Mouse (Mus musculus): ENCODE measurements around the gene Grik1. TPM values are rescaled to one million over a fixed set of nuclear protein-coding genes. Genes with fewer than 3 reads are reported as not detected.

Grik1 gene
- total and polyA plus RNA-seq, 2 experiments from 2014 or later, result 30.4 to 37.1 TPM

- 69% methylated on average over 2 of the region's 2 CpGs for WGBS
Measured at GRCm38 (mm10) chr16:88252676-88253075, 37.4 kb downstream of the Grik1 start.

GRCm38 (mm10) chr16:88251049-88251448, 39.0 kb downstream of the Grik1 start:
- Histone ChIP-seq H3K36me3 (ENCODE audit: insufficient read depth, low read length) (no peaks in the 10 kb centered on the region), H3K9me3 (ENCODE audit: low read length) (no peaks in the 10 kb centered on the region), H3K4me3 (ENCODE audit: low read depth, low read length) (no peak overlapping the region), H3K27ac (ENCODE audit: low read depth, low read length) (no peak overlapping the region), H3K4me2 (ENCODE audit: low read depth, low read length, poor library complexity, severe bottlenecking) (no peak overlapping the region), H3K9ac (replicated peaks; ENCODE audit: low read length, poor library complexity, severe bottlenecking) (no peak overlapping the region), H3K4me1 (ENCODE audit: insufficient read depth, low read length) (no peaks in the 10 kb centered on the region), H3K27me3 (ENCODE audit: insufficient read depth, low read length) (no peaks in the 10 kb centered on the region)
- TF ChIP-seq CTCF (IDR thresholded peaks at IDR 0.05), result no peak
- 48% methylated on average over 5 of the region's 5 CpGs for WGBS
- DNase-seq (ENCODE audit: low spot score), result no peak
- ATAC-seq (ENCODE audit: low FRiP score), result peak; percentile 52; the same call in 1 of the 2 replicates

More at GRCm38 (mm10) chr16:88252676-88253075, 37.4 kb downstream of the Grik1 start:
- Histone ChIP-seq H3K27ac (ENCODE audit: low read depth, low read length) (no peak overlapping the region), H3K4me2 (ENCODE audit: low read depth, low read length, poor library complexity, severe bottlenecking) (no peak overlapping the region), H3K4me3 (ENCODE audit: low read depth, low read length) (no peak overlapping the region), H3K4me1 (ENCODE audit: insufficient read depth, low read length) (no peaks in the 10 kb centered on the region), H3K36me3 (ENCODE audit: insufficient read depth, low read length) (no peaks in the 10 kb centered on the region), H3K27me3 (ENCODE audit: insufficient read depth, low read length) (no peaks in the 10 kb centered on the region), H3K9ac (replicated peaks; ENCODE audit: low read length, poor library complexity, severe bottlenecking) (no peak overlapping the region), H3K9me3 (ENCODE audit: low read length) (no peaks in the 10 kb centered on the region)
- no peak for TF ChIP-seq CTCF (IDR thresholded peaks at IDR 0.05)
- DNase-seq (ENCODE audit: low spot score) (no peak), ATAC-seq (ENCODE audit: low FRiP score) (no peak)

GRCm38 (mm10) chr16:88249825-88250224, 40.2 kb downstream of the Grik1 start:
- DNase-seq (ENCODE audit: low spot score) (no peak), ATAC-seq (ENCODE audit: low FRiP score) (no peak)
- H3K4me1 ChIP-seq (ENCODE audit: insufficient read depth, low read length), result no peaks in the 10 kb centered on the region
- 20% methylated on average over 3 of the region's 3 CpGs for WGBS
- no peak for TF ChIP-seq CTCF (IDR thresholded peaks at IDR 0.05)
- no peak overlapping the region for H3K4me3 ChIP-seq (ENCODE audit: low read depth, low read length)
- no peak overlapping the region for H3K27ac ChIP-seq (ENCODE audit: low read depth, low read length)
- H3K9me3 ChIP-seq (ENCODE audit: low read length), result no peaks in the 10 kb centered on the region
- no peaks in the 10 kb centered on the region for H3K27me3 ChIP-seq (ENCODE audit: insufficient read depth, low read length)
- no peak overlapping the region for H3K4me2 ChIP-seq (ENCODE audit: low read depth, low read length, poor library complexity, severe bottlenecking)
- H3K9ac ChIP-seq (replicated peaks; ENCODE audit: low read length, poor library complexity, severe bottlenecking), result no peak overlapping the region
- H3K36me3 ChIP-seq (ENCODE audit: insufficient read depth, low read length), result no peaks in the 10 kb centered on the region

- H3K27ac ChIP-seq (ENCODE audit: low read depth, low read length), result no peak overlapping the region
- WGBS, result 82% methylated on average over 3 of the region's 3 CpGs
- no peak for TF ChIP-seq CTCF (IDR thresholded peaks at IDR 0.05)
- no peaks in the 10 kb centered on the region for H3K36me3 ChIP-seq (ENCODE audit: insufficient read depth, low read length)
- H3K9me3 ChIP-seq (ENCODE audit: low read length), result no peaks in the 10 kb centered on the region
- ATAC-seq (ENCODE audit: low FRiP score), result no peak
- H3K4me3 ChIP-seq (ENCODE audit: low read depth, low read length), result no peak overlapping the region
- H3K4me1 ChIP-seq (ENCODE audit: insufficient read depth, low read length), result no peaks in the 10 kb centered on the region
- H3K9ac ChIP-seq (replicated peaks; ENCODE audit: low read length, poor library complexity, severe bottlenecking), result no peak overlapping the region
- no peak overlapping the region for H3K4me2 ChIP-seq (ENCODE audit: low read depth, low read length, poor library complexity, severe bottlenecking)
- no peak for DNase-seq (ENCODE audit: low spot score)
- H3K27me3 ChIP-seq (ENCODE audit: insufficient read depth, low read length), result no peaks in the 10 kb centered on the region
Measured at GRCm38 (mm10) chr16:88247586-88247985, 42.5 kb downstream of the Grik1 start.

GRCm38 (mm10) chr16:88244658-88245057, 45.4 kb downstream of the Grik1 start:
- DNase-seq (ENCODE audit: low spot score), result peak; percentile 8
- Histone ChIP-seq H3K27me3 (ENCODE audit: insufficient read depth, low read length) (no peaks in the 10 kb centered on the region), H3K36me3 (ENCODE audit: insufficient read depth, low read length) (no peaks in the 10 kb centered on the region), H3K27ac (ENCODE audit: low read depth, low read length) (no peak overlapping the region), H3K9ac (replicated peaks; ENCODE audit: low read length, poor library complexity, severe bottlenecking) (no peak overlapping the region), H3K4me1 (ENCODE audit: insufficient read depth, low read length) (no peaks in the 10 kb centered on the region), H3K9me3 (ENCODE audit: low read length) (no peaks in the 10 kb centered on the region), H3K4me3 (ENCODE audit: low read depth, low read length) (no peak overlapping the region), H3K4me2 (ENCODE audit: low read depth, low read length, poor library complexity, severe bottlenecking) (no peak overlapping the region)
- 82% methylated on average over 4 of the region's 4 CpGs for WGBS
- no peak for TF ChIP-seq CTCF (IDR thresholded peaks at IDR 0.05)
- ATAC-seq (ENCODE audit: low FRiP score), result no peak

GRCm38 (mm10) chr16:88225616-88226015, 64.4 kb downstream of the Grik1 start:
- no peaks in the 10 kb centered on the region for H3K36me3 ChIP-seq (ENCODE audit: insufficient read depth, low read length)
- no peak for TF ChIP-seq CTCF (IDR thresholded peaks at IDR 0.05)
- WGBS, result 61% methylated on average over 12 of the region's 16 CpGs
- no peaks in the 10 kb centered on the region for H3K9me3 ChIP-seq (ENCODE audit: low read length)
- no peaks in the 10 kb centered on the region for H3K4me1 ChIP-seq (ENCODE audit: insufficient read depth, low read length)
- no peak overlapping the region for H3K4me2 ChIP-seq (ENCODE audit: low read depth, low read length, poor library complexity, severe bottlenecking)
- H3K27ac ChIP-seq (ENCODE audit: low read depth, low read length), result no peak overlapping the region
- DNase-seq (ENCODE audit: low spot score) (no peak), ATAC-seq (ENCODE audit: low FRiP score) (no peak)
- no peaks in the 10 kb centered on the region for H3K27me3 ChIP-seq (ENCODE audit: insufficient read depth, low read length)
- H3K4me3 ChIP-seq (ENCODE audit: low read depth, low read length), result no peak overlapping the region
- H3K9ac ChIP-seq (replicated peaks; ENCODE audit: low read length, poor library complexity, severe bottlenecking), result no peak overlapping the region
